Mouse (Mus musculus) G1E-ER4 (cell line): ENCODE data around the gene Ogfod2. TPM values are rescaled to one million over a fixed set of nuclear protein-coding genes. Genes with fewer than 3 reads are reported as not detected.

ENCODE experiments used
- GATA1 ChIP-seq: IDR thresholded peaks from one replicate; pipeline ENCODE4 v1.8.0; 2012; ENCODE audit warnings: low read length, inconsistent platforms
- polyA plus RNA-seq: library from polyadenylated mRNA; stranded (reverse); fragments of >175 nt; gene quantifications from 2 replicates; pipeline ENCODE4 v1.2.3, GENCODE M21; 2012

Gene Ogfod2
- polyA plus RNA-seq = 58.9 and 82.0 TPM in 2 replicates

- no peak for TF ChIP-seq GATA1
Measured at GRCm38 (mm10) chr5:124111742-124112497, at the start of gene Ogfod2. TSS of gene Ogfod2 (plus strand) at chr5:124112297.

GRCm38 (mm10) chr5:124069657-124070056, 42.4 kb upstream of the Ogfod2 start:
- no peak for TF ChIP-seq GATA1

GRCm38 (mm10) chr5:124073682-124074081, 38.4 kb upstream of the Ogfod2 start:
- no peak for TF ChIP-seq GATA1

- TF ChIP-seq GATA1 = no peak
Measured at GRCm38 (mm10) chr5:124074845-124075307, 37.2 kb upstream of the Ogfod2 start.

- no peak for TF ChIP-seq GATA1
Measured at GRCm38 (mm10) chr5:124075716-124076115, 36.4 kb upstream of the Ogfod2 start.

- TF ChIP-seq GATA1 = no peak
Measured at GRCm38 (mm10) chr5:124076559-124076958, 35.5 kb upstream of the Ogfod2 start.

- no peak for TF ChIP-seq GATA1
Measured at GRCm38 (mm10) chr5:124077241-124077640, 34.9 kb upstream of the Ogfod2 start.

GRCm38 (mm10) chr5:124077856-124078460, 34.1 kb upstream of the Ogfod2 start:
- TF ChIP-seq GATA1 = no peak

- TF ChIP-seq GATA1 = no peak
Measured at GRCm38 (mm10) chr5:124078794-124079416, 33.2 kb upstream of the Ogfod2 start.

- TF ChIP-seq GATA1 = no peak
Measured at GRCm38 (mm10) chr5:124079880-124080279, 32.2 kb upstream of the Ogfod2 start.

- TF ChIP-seq GATA1 = no peak
Measured at GRCm38 (mm10) chr5:124082447-124082846, 29.6 kb upstream of the Ogfod2 start.

- TF ChIP-seq GATA1 = no peak
Measured at GRCm38 (mm10) chr5:124082941-124083688, 29.0 kb upstream of the Ogfod2 start.

- TF ChIP-seq GATA1 = no peak
Measured at GRCm38 (mm10) chr5:124083850-124084587, 28.1 kb upstream of the Ogfod2 start.

GRCm38 (mm10) chr5:124084588-124085173, 27.4 kb upstream of the Ogfod2 start:
- no peak for TF ChIP-seq GATA1

- TF ChIP-seq GATA1 = no peak
Measured at GRCm38 (mm10) chr5:124085513-124085912, 26.6 kb upstream of the Ogfod2 start.
